Mouse (Mus musculus) kidney, adult 2 months (tissue): Measurements from ENCODE around the gene Gm128.

Experiments
- CTCF ChIP-seq: fragments of 200-500 bp; conservative IDR thresholded peaks from 2 replicates; pipeline ENCODE4 v1.5.1; 2011; ENCODE audit warnings: low read depth, mild to moderate bottlenecking, control low read depth, low read length, moderate library complexity, mixed read lengths; ENCODE audit not compliant: insufficient read depth, insufficient read length
- POLR2A ChIP-seq: fragments of 200-500 bp; IDR thresholded peaks from one replicate; pipeline ENCODE4 v1.6.1; 2011; ENCODE audit warnings: low read depth, low read length, control low read depth

- no peak for TF ChIP-seq CTCF
- no peak for TF ChIP-seq POLR2A
These were observed 2.4 kb downstream of the Gm128 start for GRCm38 (mm10) chr3:95239022-95239421.
